ENCODE assay signal across 15 mouse cellular contexts in the genomic region with DNA sequence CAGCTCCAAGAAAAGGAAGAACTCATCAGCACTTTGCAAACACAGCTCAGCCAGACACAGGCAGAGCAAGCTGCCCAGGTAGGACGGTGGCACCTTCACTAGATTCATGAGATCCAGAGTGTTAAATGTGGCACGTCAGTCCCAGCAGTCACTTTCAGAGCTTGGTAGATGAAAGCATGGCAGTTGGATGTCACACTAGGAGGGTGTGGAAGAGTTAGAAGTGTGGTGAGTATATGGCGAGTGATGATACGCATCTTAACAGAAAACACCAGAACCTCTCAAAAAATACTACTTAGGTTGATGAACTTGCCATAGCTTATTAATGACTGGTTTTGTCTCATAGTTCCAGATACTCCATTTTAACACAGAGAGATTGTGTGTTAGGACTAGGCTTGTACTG. TPM values are rescaled to one million over a fixed set of nuclear protein-coding genes. Genes with fewer than 3 reads are reported as not detected.
"Had no signal": no experiment of that assay in that cellular context is flagged by ENCODE, and none has a peak within 500 bp of the region (broad histone marks: within the 10 kb centered on the region; RNA-seq: fewer than 3 reads in every experiment).

No protein-coding gene starts in this region.

- H3K27ac ChIP-seq: layer of hippocampus, adult 2 months; limb, embryonic 15.5 days; macrophage; midbrain, embryonic 12.5 days; neural tube, embryonic 13.5 days had no signal

- H3K4me3 ChIP-seq: layer of hippocampus, adult 2 months; limb, embryonic 15.5 days; megakaryocyte, embryonic 14.5 days; midbrain, embryonic 12.5 days; neural tube, embryonic 13.5 days had no signal

- H3K9me3 ChIP-seq: limb, embryonic 15.5 days; megakaryocyte, embryonic 14.5 days; midbrain, embryonic 12.5 days; neural tube, embryonic 13.5 days had no signal

- H3K4me2 ChIP-seq: limb, embryonic 15.5 days; lung, embryonic 14.5 days; midbrain, embryonic 12.5 days; neural tube, embryonic 13.5 days had no signal

- H3K9ac ChIP-seq: limb, embryonic 15.5 days; lung, embryonic 14.5 days; midbrain, embryonic 12.5 days; neural tube, embryonic 13.5 days had no signal

- H3K4me1 ChIP-seq: limb, embryonic 15.5 days; midbrain, embryonic 12.5 days; neural tube, embryonic 13.5 days had no signal

- DNase-seq: kidney, adult 18-20 months; kidney, postnatal 10 days; kidney, postnatal 4 days; lung, embryonic 14.5 days; lung, postnatal 10 days; retina, postnatal 1 day; right cerebral cortex, postnatal 4 days; thymus, postnatal 36 days had no signal

- H3K27me3 ChIP-seq: limb, embryonic 15.5 days; megakaryocyte, embryonic 14.5 days; midbrain, embryonic 12.5 days; neural tube, embryonic 13.5 days had no signal

- ATAC-seq: midbrain, embryonic 16.5 days had no signal

RNA-seq across cellular contexts. Expression of gene Eaf2, which starts 16.6 kb away (rescaled TPM):
- polyA plus RNA-seq: macrophage had no signal
